Mouse (Mus musculus) monocyte, adult 59 days (primary cell): ENCODE measurements around the gene Slc43a2. TPM values are rescaled to one million over a fixed set of nuclear protein-coding genes. Genes with fewer than 3 reads are reported as not detected.

Experiments used
- total RNA-seq, 2 experiments: library from RNA; stranded (reverse); gene quantifications; one replicate each; pipeline ENCODE4 v1.2.4; 2023

Slc43a2 gene
- 100 to 1,000 TPM; 172 TPM for total RNA-seq

GRCm38 (mm10) chr11:75531469-75532242 is at the start of gene Slc43a2:
Gene Slc43a2 (plus strand): TSS chr11:75531694.

GRCm38 (mm10) chr11:75486601-75487285 is 44.8 kb upstream of the Slc43a2 start, which contains the start of gene Prpf8:
Gene Prpf8 (plus strand): TSS chr11:75486816.

GRCm38 (mm10) chr11:75509741-75510626 is 21.5 kb upstream of the Slc43a2 start, which contains the start of gene Rilp:
Gene Rilp (plus strand): TSS chr11:75510094.

GRCm38 (mm10) chr11:75513336-75513735 is 18.2 kb upstream of the Slc43a2 start, which contains the start of gene Scarf1:
Gene Scarf1 (plus strand): TSS chr11:75513540.

GRCm38 (mm10) chr11:75587493-75588284 is 56.2 kb downstream of the Slc43a2 start, which contains the start of gene Pitpna:
Gene Pitpna (plus strand): TSS chr11:75588097.

Other genes with a start within 250 kb of the Slc43a2 start
- 10 to 100 TPM; 27.9 to 31.4 TPM for gene Rpa1, start 183.4 kb upstream of the Slc43a2 start, total RNA-seq
- gene Smyd4, start 183.3 kb upstream of the Slc43a2 start, total RNA-seq: 1 to 10 TPM; 2.9 to 3.1 TPM
- 10 to 100 TPM in 1 of 2 experiments, 1 to 10 TPM in 1; 9.7 to 10.2 TPM for gene Serpinf1, start 109.0 kb upstream of the Slc43a2 start, total RNA-seq
- under 1 TPM; 0.24 to 0.86 TPM for gene Serpinf2, start 92.1 kb upstream of the Slc43a2 start, total RNA-seq
- gene Wdr81, start 77.0 kb upstream of the Slc43a2 start, total RNA-seq: 10 to 100 TPM; 45.3 to 46.2 TPM
- gene Tlcd2, start 70.0 kb upstream of the Slc43a2 start, total RNA-seq: 1 to 10 TPM; 4.7 to 5.7 TPM
- gene Prpf8, start 44.9 kb upstream of the Slc43a2 start, total RNA-seq: 100 to 1,000 TPM; 112 to 118 TPM
- gene Rilp, start 21.6 kb upstream of the Slc43a2 start, total RNA-seq: 1 to 10 TPM; 6.6 to 9.5 TPM
- gene Scarf1, start 18.2 kb upstream of the Slc43a2 start, total RNA-seq: 1 to 10 TPM; 4.5 to 5.0 TPM
- 100 to 1,000 TPM; 398 to 416 TPM for gene Pitpna, start 56.4 kb downstream of the Slc43a2 start, total RNA-seq
- gene Inpp5k, start 99.3 kb downstream of the Slc43a2 start, total RNA-seq: 100 to 1,000 TPM; 101 to 111 TPM
- gene Myo1c, start 118.8 kb downstream of the Slc43a2 start, total RNA-seq: 100 to 1,000 TPM; 168 to 182 TPM
- gene Crk, start 147.6 kb downstream of the Slc43a2 start, total RNA-seq: 100 to 1,000 TPM in 1 of 2 experiments, 10 to 100 TPM in 1; 95.5 to 118 TPM
- 100 to 1,000 TPM; 272 to 284 TPM for gene Ywhae, start 201.2 kb downstream of the Slc43a2 start, total RNA-seq